Mouse (Mus musculus): ENCODE measurements around the gene Gm5483.

DNA sequence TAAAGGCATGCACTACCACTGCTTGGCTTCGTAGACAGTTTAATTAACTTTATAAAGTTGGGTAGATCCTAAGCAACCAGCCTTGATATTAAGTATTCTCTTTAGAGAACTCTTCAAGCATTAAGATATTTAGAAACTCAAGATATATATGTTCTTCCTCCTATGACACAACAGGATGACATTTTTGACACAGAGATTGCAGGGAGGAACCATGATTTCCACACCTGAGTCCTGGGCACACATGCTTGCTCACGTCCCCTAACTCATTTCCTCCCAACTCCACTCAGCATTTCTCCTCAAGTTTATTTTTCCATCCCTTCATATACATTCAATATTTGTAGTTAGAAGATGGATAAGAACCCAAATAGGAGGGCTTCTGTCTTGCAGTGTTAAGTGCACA, 4.1 kb upstream of the Gm5483 start:
- TF ChIP-seq CTCF (IDR thresholded peaks at IDR 0.05; ENCODE audit: borderline replicate concordance, insufficient read depth, low read depth, low read length) (no peak), POLR2A (IDR thresholded peaks at IDR 0.05; ENCODE audit: borderline replicate concordance, insufficient read depth, low read length) (no peak)
